Mouse (Mus musculus) thymus, postnatal 36 days (tissue): ENCODE results near the gene Pgs1.

Source experiments
- DNase-seq, 2 experiments: peaks; one replicate each; pipeline ENCODE4 v3.0.0; 2022; ENCODE audit warnings: mixed read lengths in 2 of 2

Gene Pgs1

DNA sequence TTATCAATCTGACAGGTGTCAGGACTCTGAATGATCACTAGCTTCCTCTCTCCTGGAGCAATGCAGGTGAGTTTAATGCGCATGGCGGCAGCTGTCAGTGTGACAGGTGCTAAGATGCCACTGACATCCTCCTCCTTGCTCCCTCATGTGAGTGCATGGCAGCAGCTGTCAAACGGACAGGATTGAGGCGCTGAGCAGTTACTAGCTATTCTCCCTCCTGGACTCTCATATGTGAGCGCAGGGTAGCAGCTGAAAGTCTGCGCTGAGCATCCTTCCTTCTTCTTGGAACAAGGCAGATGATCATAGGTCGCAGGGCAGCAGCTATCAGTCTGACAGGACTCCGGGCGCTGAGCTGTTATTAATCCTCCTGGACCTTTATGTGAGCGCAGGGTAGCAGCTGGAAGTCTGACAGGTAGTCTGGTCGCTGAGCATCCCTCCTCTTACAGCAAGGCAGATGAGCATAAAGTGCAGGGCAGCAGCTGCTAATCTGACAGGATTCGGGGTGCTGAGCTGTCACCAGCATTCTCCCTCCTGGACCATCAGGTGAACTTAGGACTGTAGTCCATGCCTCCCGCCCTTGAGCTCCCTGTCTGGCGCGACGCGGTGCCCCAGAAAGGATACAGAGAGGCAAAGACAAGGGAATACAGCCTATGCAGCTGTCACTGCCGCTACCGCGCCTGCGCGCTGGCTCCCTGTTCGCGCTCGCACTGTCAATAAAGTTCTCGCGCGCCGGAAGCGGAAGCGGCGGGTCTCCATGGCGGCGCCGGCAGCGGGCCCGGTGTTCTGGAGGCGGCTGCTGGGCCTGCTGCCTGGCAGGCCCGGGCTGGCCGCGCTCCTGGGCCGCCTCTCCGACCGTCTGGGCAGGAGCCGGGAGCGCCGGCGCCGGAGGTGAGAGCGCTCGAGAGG is at the start of gene Pgs1:
Gene Pgs1 (plus strand): TSS at position 167 of the 906 bp plus-strand sequence.
- peak; percentile 92 to 93 for DNase-seq

DNA sequence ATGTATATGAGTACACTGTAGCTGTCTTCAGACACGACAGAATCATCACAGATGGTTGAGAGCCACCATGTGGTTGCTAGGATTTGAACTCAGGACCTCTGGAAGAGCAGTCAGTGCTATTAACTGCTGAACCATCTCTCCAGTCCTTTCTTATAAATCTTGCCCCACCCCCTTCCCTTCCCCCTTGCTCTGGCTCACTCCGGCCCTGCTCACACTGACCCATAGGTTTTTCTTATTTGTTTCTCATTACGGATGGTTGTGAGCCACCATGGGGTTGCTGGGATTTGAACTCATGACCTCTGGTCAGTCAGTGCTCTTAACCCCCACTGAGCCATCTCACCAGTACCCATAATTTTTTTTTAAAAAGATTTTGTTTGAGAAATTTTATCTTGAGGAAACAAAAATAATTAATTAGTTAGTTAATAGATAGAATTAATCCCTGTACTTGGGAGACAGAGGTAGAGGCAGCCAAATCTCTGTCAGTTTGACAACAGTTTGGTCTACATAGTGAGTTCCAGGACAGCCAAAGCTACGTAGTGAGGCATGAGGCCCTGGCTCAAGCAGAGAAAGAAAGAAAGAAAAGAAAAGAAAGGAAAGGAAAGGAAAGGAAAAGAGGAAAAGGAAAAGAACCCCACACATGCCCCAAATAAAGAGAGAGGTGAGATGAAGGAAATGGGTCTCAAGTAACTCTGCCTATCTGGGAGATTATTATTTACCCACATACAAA is 46.9 kb upstream of the Pgs1 start:
- no peak for DNase-seq

DNA sequence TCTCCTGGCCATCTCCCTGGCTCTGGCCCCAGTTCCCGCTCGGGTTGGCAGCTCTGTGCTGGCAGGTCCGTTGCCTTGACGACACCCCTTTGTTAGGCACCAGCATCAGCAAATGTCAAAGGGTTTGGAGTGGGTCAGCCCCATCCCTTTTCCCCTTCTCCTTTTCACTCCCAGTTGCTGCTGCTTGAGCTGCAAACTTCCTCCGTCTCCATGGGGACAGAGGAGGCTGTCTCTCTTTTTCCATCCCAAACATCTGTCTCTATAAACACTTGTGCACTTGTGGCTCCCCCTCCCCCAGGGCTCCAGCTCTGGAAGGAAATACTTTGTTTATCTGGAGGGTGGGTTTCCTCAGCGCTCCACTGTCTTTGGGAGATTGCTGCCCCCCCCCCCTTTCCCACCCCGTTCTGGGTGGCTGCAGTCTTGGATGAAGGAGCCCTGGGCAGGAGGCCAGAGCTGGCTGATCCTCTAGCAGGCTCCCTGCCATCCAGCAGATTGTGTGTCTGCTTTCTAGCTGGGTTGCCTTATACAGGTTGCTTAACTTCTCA is 46.3 kb upstream of the Pgs1 start:
- peak in 1 of 2 experiments; percentile 12 for DNase-seq

DNA sequence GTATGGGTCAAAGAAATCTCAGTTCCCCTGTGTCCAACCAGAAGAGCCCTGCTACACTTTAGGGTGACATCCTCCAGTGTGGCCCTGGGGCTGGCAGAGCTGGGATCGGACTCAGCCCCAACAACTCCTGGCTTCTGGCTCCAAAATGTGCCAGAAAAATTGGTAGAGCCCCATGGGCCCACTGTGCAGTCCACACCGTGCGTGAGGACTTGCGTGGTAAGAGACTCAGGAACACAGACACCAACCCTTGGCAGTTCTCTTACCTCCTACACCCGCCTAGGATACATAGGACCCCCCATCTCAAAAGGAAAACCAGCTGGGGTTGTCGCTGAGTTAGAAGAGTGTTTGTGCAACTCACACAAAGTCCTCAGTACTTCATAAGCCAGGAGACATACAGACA is 45.2 kb upstream of the Pgs1 start:
- no peak for DNase-seq

DNA sequence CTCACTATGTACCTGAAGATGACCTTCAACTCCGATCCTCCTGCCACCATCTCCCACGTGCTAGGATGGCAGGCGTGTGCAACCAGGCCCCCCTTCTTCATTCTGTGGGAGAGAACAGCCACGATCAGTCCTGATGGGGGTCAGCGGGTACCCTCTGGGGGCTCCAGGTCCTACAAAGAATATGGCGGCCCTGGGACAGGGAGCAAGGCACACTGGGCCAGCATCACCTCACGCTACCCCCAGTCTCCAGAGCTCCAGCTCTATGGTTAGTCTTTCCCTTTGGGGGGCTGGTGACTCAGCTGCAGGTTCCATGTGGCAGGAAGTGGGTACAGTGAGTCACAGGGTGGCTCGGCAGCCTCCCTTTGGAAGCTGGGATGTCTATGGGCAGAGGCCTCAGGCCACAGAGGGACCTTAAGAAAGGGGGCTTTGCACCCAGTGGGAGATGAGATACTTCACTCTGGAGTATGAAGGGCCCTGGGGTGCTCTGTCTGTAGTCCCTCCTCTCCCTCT is 44.7 kb upstream of the Pgs1 start:
- peak in 1 of 2 experiments; percentile 28 for DNase-seq

DNA sequence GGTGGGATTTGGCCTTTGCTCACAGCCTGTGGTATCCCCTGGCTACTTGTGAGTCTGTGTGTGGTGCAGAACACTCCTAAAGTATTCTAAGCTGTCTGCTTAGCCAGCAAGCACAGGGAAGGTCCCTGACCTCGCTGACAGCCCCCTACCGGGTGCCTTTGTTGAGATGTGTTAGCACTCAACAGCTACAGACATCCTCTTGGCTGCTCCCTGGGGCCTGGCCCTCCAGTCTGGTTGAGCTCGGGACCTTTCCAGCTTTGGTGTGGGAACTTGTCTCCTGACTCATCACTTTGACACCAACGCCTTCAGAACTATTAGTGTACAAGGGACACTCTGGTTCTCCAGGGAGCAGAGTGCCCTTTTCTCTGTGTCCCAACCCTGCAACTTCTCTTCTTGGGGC is 44.2 kb upstream of the Pgs1 start:
- DNase-seq: peak in 1 of 2 experiments; percentile 18

DNA sequence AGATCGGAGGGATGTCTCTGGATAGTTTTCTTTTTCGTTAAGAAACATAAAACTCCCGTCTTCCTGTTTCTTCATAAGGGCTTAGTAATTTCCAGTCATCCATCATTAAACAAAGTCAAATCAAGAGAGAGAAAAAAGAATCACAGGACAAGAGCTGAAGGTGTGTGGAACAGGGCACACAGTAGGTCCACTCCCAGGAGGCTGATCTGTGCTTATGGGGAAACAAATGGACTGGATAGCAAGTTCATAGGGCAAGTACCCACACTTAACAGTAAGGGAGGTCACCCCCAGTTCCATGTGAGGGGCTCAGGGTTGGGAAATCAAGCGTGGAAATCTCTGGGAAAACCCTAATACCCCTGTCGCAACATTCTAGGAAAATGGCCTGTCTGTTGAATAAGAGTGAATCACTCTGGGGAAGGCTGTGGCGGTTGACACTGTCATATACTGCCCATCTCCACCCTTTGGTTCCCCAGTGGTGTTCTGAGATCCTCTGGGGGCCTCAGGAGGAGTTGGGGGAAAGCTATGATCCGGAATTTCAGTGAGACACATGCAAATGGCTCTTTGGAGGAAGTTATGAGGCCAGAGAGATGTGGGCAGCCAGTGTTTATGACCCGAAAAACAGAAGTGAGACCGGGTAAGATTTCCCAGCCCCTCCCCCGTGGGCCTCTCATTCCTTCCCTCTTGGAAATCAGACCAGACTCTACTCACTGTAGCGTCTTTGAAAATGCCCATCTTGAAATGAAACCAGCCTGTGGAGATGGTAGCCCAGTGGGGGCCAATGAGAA is 39.7 kb upstream of the Pgs1 start:
- no peak for DNase-seq

DNA sequence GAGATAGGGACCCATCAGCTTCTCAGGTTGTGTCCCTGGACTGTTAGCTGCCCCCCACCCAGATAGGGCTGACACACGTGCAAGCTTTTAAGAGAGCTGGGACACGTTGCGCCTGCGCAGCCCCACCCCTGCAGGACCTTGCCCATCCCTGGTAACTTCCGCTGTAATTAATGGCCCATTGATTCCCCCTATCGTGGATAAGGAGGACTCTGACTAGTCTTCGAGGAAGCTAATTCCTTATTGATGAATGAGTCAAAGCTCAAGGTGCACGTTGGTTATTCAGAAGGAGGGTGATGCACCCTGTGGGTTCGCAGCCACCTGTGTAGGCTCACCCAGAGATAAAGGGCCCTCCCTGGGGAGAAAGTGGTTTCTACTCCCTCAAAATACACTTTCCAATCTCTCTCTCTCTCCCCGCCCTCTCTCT is 39.1 kb upstream of the Pgs1 start:
- peak in 1 of 2 experiments; percentile 39 for DNase-seq

DNA sequence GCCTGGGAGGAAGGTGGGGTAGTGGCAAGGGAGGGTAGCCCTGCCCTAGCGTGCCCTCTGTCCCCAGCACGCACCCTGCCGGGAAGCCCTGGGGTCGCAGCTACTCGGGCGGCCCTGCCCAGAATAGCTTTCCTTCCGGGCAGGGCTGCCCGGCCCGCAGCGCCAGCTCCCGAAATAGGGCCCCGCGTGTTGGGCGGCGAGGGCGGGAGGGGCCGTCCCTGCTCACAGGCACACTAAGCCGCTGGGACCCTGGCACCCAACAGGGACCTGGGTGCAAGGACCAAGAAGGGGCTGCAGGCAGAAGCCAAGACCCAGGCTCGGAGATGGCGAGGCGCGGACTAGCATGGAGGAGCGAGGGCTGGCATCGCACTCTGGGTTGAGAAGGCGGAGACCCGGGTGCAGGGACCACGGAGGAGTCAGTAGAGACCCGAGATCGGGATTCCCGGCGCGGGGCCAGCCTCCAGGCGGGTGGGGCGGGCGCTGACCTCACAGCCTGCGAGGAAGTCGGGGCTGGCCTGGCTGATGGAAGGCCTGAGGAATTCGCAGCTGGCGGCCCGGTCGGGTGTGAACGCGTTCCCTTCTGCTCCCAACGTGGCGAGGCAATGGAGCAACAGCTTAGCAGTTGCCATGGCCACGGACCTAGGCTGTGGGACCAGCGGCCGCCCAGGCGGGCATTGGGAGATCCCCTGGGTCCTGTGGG is 36.5 kb upstream of the Pgs1 start:
- peak in 1 of 2 experiments; percentile 56 for DNase-seq

DNA sequence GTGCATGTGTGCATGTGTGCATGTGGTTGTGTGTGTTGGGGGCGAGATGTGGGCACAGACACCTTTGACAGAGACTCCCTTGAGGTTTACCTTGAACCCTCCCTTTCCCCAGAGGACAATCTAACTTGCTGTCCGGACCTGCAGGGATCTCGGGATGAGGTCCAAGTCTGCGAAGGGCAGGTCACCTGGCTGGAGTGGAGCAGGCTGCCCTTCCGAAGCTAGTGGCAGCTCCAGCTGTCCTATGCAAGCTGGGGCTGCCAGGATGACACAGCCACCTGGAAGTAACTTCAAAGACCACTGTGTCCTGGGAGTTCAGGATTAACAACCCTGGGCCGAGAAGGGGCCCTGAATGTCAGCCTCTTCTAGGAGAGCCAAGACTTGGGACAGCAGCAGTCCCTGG is 34.7 kb upstream of the Pgs1 start:
- peak in 1 of 2 experiments; percentile 53 for DNase-seq

DNA sequence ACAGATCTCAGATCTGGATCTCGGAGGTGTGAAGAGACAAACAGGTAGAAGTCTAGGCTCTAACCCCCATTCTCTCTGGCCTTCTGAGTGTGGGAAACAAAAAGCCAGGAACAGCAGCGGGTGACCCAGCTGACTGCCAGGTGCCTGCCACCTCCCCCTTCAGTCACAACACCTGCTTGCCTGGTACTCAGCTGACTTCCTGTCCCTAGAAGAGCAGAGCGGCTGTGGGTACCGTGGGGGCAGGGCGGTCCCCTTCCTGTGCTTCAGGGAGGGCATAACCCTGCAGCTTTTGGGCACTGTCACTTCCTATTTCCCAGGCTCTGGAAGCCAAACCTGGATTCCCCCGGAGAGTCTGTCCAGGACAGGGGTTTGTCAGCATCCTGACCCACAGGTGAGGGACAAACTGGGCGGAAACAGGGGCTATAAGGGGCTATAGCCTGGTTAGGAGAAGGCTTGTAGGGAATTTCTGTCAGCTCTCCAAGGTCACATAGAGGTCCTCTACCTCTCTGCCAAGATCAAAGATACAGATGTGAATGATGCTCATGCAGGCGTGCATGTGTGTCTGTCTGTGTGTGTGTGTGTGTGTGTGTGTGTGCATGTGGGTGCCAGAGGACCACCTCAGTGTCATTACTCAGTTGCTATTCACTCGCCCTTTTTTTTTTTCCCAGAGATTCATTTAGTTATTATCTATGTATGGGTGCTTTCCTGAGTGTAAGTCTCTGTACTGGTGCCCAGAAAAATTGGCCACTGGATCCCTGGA is 33.7 kb upstream of the Pgs1 start:
- DNase-seq: peak; percentile 93 to 96

DNA sequence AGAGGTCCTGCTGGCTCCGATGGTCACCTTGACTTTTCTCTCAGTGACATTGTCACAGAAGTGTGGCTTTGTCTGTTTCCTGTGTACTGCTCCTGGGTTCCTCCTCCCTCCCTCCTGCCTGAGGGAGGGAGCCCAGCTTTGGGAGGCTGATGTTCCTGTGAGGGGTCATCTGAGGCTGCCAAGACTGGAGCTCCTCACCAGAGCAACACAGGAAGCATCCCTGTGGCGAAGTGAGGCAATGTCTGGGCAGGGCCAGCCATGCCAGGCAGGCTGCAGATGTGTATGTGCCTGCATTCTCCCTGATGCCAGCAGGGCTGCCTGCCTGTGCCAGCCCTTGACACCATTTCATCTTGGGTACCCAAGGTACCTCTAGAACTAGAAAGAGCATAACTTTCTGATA is 32.0 kb upstream of the Pgs1 start:
- DNase-seq: peak; percentile 47 to 62

DNA sequence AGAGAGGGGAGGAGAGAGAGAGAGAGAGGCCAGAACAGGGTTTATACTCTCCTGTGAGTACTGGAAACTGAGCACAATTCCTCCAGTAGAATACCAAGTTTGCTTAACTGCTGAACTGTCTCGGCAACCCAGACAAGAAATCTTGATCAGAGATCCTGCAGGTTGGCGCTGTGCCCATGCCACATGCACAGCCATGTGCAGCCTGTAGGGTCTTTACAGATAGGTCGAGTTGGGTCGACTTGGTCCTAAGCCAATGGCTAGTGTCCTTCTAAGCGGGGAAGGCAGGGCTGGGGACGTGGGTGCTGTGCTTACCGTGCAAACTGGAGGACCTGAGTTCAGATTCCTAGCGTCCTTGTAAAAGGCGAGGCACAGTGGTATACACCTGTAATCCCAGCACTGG is 31.3 kb upstream of the Pgs1 start:
- peak in 1 of 2 experiments; percentile 47 for DNase-seq

DNA sequence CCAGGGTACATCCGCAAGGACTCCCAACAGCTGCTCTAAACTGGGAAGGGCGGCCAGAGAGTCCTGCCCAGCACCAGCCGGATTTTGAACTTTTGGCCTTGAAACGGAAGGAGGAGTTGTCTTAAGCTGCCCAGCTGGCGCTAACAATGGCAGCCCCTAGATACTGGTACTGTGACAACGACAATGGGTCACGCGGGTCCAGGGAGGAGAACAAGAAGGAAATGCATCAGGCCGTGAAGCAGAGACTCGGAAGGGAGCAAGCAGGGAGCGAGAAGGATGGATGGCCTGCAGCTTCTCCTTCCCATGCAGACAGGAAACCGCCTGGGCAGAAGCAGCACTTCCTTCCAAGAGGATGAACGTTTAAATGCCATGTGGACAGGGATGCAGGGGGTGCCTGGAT is 30.5 kb upstream of the Pgs1 start:
- peak in 1 of 2 experiments; percentile 16 for DNase-seq

DNA sequence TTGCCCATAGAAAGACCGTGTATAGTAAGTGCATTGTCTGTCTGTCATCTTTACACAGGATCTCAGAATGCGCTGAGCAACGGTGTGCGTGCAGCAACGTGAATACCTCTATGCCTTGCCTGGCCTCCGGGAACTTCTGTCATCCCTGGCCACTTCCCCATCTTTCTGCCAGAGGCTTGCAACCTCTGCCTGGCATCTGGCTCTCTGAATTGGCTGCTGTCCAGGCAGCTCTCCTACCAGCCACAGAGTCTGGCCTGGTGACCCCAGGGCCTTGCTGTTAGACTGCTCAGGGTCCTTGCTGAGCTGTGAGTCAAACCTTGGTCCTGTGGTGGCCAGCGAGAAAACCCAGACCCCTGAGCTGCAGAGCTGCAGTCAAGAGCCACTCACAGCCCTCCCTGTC is 27.9 kb upstream of the Pgs1 start:
- DNase-seq: peak in 1 of 2 experiments; percentile 11

DNA sequence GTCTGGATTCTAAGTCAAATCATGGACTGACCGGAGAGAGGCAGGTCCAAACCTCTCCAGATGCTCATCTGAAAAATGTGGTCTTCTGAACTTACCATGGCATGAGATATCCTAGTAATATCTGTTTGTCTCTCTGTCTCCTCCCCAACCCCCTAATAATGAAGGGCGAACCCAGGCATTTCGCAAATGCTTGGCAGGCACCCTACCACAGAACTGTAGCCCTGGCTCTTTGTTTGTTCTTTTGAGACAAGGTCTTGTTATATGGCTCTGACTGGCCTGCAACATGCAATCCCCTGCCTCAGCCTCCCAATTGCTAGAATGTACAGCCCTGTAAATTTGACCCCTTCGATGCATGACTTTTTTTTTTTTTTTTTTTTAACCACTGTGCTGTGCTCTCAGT is 26.9 kb upstream of the Pgs1 start:
- DNase-seq: no peak

DNA sequence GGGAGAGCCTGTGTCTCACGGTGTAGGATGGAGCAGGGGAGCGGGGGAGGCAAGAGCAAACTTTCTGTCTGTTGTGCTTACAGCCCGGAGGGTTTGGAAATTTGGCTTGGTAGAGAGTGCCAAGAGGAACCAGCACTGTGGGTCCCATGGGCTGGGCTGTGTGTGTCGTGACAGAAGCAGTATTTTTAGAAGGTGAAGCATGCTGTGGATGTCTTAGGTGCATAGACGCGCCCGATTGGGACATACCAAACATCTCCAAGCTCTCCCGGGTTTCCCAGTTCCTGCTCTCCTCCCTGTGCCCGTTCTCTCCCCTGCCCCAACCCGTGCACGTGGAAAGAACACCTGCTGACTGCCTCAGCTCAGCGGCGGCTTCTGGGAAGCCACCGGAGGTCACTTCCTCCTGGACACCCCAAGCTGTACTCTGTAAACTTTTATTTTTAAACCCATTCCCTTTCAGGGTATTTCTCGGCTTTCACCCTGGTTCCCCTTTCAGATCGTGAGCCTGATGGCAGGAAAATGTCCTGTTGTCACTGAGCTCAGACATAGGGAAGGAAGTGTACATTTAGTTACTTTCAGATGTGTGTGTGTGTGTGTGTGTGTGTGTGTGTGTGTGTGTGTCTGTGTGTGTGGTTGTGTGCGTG is 26.2 kb upstream of the Pgs1 start:
- peak in 1 of 2 experiments; percentile 30 for DNase-seq

DNA sequence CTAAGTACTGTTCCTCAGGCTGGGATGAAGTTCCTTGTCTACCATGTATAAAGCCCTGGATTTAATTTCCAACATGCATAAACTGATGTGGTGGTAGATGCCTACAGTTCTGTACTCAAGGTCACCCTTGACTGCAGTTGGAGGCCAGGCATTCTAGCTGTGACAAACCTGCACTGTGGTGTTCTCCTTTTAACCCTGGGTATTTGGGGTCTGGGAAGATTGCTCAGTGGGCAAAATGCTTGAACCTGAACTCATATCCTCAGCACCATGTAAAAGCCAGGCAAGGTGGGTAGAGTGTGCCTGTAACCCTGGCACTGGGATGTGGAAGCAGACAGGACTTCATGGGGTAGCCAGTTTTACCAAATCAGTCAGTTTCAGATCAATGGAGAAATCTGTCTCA is 25.5 kb upstream of the Pgs1 start:
- DNase-seq: no peak

DNA sequence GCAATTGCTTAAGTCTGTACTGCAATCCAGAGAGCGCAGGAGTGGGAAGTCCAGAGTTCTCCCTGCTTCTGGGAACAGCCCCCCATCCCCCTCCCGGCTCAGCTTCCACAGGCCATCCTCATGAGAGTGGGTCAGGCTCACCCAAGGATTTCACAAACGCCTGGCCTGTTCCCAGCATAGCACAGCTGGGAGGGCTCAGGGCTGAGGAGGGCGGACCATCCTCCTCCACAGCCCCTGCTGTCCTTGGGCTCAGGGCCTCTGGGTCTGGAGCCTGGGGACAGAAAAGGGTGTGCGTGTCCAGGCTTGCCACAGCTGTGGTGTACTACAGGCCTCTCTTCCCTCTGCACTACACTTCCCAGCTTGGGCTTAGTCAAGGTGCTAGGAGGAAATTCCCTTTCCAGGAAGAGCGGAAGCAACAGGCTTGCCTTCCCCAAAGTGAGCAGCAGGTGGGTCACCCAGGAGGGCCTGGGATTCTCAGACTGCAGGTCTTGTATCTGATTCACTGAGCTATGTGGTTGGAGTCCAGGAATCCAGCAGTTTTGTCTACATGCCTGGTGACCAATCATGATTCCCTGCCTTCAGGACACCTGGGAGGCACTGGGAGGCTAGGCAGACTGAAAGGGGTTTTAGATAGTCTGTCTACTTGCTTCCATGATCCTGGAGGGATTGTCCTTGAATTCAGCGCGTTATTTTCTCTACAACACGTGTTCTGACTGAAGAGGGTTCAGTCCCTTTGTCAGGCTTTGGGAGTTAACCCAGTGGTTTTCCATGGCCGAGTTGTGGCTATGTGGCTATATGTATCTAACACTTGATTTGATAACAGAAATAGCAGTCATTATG is 23.6 kb upstream of the Pgs1 start:
- DNase-seq: peak in 1 of 2 experiments; percentile 32
